Mouse (Mus musculus) megakaryocyte, embryonic 14.5 days (primary cell): Measurements from ENCODE around the gene Faap100. TPM values are rescaled to one million over a fixed set of nuclear protein-coding genes. Genes with fewer than 3 reads are reported as not detected.
A peak's percentile ranks its signal among the peaks of the same experiment; 100 is the strongest.
"Not testable (repeated sequence)": the region's sequence is repeated elsewhere in the genome, so short reads cannot be mapped to it uniquely, and the experiment has no call there.

Source experiments
- H3K27me3 ChIP-seq: replicated peaks from 2 replicates; pipeline ENCODE3; 2012; ENCODE audit warnings: inconsistent platforms
- H3K36me3 ChIP-seq: replicated peaks from 2 replicates; pipeline ENCODE3; 2012; ENCODE audit warnings: low read length, inconsistent platforms, mixed read lengths
- H3K4me1 ChIP-seq: 2 replicates; pipeline ENCODE4 v1.6.1; 2012; ENCODE audit warnings: inconsistent platforms
- H3K4me3 ChIP-seq: replicated peaks from 2 replicates; pipeline ENCODE3; 2012; ENCODE audit warnings: moderate library complexity, mild to moderate bottlenecking, inconsistent platforms
- H3K9me3 ChIP-seq: 2 replicates; pipeline ENCODE4 v1.6.1; 2012; ENCODE audit warnings: inconsistent platforms
- FLI1 ChIP-seq: IDR thresholded peaks from 2 replicates; pipeline ENCODE4 v1.6.1; 2012; ENCODE audit warnings: low read length, inconsistent platforms, mixed read lengths
- GATA1 ChIP-seq: IDR thresholded peaks from 3 replicates; pipeline ENCODE4 v1.6.1; 2012; ENCODE audit warnings: mixed read lengths, low read length, inconsistent platforms, borderline replicate concordance
- polyA plus RNA-seq: library from polyadenylated mRNA; stranded (reverse); fragments of >175 nt; gene quantifications from 2 replicates; pipeline ENCODE4 v1.2.3, GENCODE M21; 2012; ENCODE audit warnings: low replicate concordance; ENCODE audit not compliant: insufficient read depth

The Faap100 gene
- polyA plus RNA-seq, 1 experiment: 19.3 TPM

GRCm38 (mm10) chr11:120360062-120360461 is 18.5 kb downstream of the Faap100 start:
- Histone ChIP-seq H3K36me3 (no peaks in the 10 kb centered on the region), H3K9me3 (no peaks in the 10 kb centered on the region), H3K4me3 (no peak overlapping the region), H3K27me3 (peaks cover 41% of the 10 kb centered on the region), H3K4me1 (peaks cover 80% of the 10 kb centered on the region)
- TF ChIP-seq FLI1 (no peak), GATA1 (no peak)

- no peak for TF ChIP-seq GATA1
- no peak for TF ChIP-seq FLI1
- H3K9me3 ChIP-seq: no peaks in the 10 kb centered on the region
These were observed 19.2 kb downstream of the Faap100 start for GRCm38 (mm10) chr11:120359391-120359790.

GRCm38 (mm10) chr11:120357791-120358401 is 20.7 kb downstream of the Faap100 start:
- H3K27me3 ChIP-seq: peaks cover 29% of the 10 kb centered on the region
- H3K9me3 ChIP-seq: no peaks in the 10 kb centered on the region
- H3K36me3 ChIP-seq: no peaks in the 10 kb centered on the region
- H3K4me1 ChIP-seq: peaks cover 93% of the 10 kb centered on the region
- H3K4me3 ChIP-seq: peak overlapping the region; percentile 38
- TF ChIP-seq GATA1 (no peak), FLI1 (no peak)

More at GRCm38 (mm10) chr11:120359391-120359790, 19.2 kb downstream of the Faap100 start:
- Histone ChIP-seq H3K4me3 (no peak overlapping the region), H3K27me3 (peaks cover 36% of the 10 kb centered on the region), H3K4me1 (peaks cover 83% of the 10 kb centered on the region), H3K36me3 (no peaks in the 10 kb centered on the region)

GRCm38 (mm10) chr11:120356900-120357299 is 21.7 kb downstream of the Faap100 start:
- H3K9me3 ChIP-seq: no peaks in the 10 kb centered on the region
- no peak for TF ChIP-seq FLI1
- no peak for TF ChIP-seq GATA1
- H3K4me1 ChIP-seq: peaks cover 96% of the 10 kb centered on the region
- H3K4me3 ChIP-seq: no peak overlapping the region
- H3K36me3 ChIP-seq: peaks cover 1% of the 10 kb centered on the region
- peaks cover 21% of the 10 kb centered on the region for H3K27me3 ChIP-seq

- no peak for TF ChIP-seq FLI1
- no peak for TF ChIP-seq GATA1
- peaks cover 99% of the 10 kb centered on the region for H3K4me1 ChIP-seq
- H3K9me3 ChIP-seq: no peaks in the 10 kb centered on the region
- peaks cover 16% of the 10 kb centered on the region for H3K27me3 ChIP-seq
- H3K36me3 ChIP-seq: peaks cover 6% of the 10 kb centered on the region
- peak overlapping the region; percentile 53 for H3K4me3 ChIP-seq
These were observed 22.2 kb downstream of the Faap100 start for GRCm38 (mm10) chr11:120356319-120356840.

- TF ChIP-seq FLI1 (no peak), GATA1 (no peak)
- Histone ChIP-seq H3K9me3 (no peaks in the 10 kb centered on the region), H3K4me3 (peak overlapping the region; percentile 76), H3K27me3 (peaks cover 7% of the 10 kb centered on the region), H3K36me3 (peaks cover 14% of the 10 kb centered on the region), H3K4me1 (peaks cover 99% of the 10 kb centered on the region)
These were observed 23.1 kb downstream of the Faap100 start for GRCm38 (mm10) chr11:120355277-120356039.

GRCm38 (mm10) chr11:120354304-120355276 is 24.0 kb downstream of the Faap100 start:
- peak overlapping the region; percentile 76 for H3K4me3 ChIP-seq
- no peaks in the 10 kb centered on the region for H3K9me3 ChIP-seq
- no peak for TF ChIP-seq FLI1
- no peak for TF ChIP-seq GATA1
- H3K36me3 ChIP-seq: peaks cover 14% of the 10 kb centered on the region
- peaks cover 4% of the 10 kb centered on the region for H3K27me3 ChIP-seq
- peaks cover 97% of the 10 kb centered on the region for H3K4me1 ChIP-seq

GRCm38 (mm10) chr11:120353500-120354303 is 24.9 kb downstream of the Faap100 start:
- Histone ChIP-seq H3K4me3 (peak overlapping the region; percentile 90), H3K27me3 (no peaks in the 10 kb centered on the region), H3K4me1 (peaks cover 92% of the 10 kb centered on the region), H3K36me3 (peaks cover 14% of the 10 kb centered on the region), H3K9me3 (no peaks in the 10 kb centered on the region)
- TF ChIP-seq GATA1 (no peak), FLI1 (no peak)

- Histone ChIP-seq H3K36me3 (peaks cover 19% of the 10 kb centered on the region), H3K4me3 (peak overlapping the region; percentile 90), H3K9me3 (no peaks in the 10 kb centered on the region), H3K4me1 (peaks cover 82% of the 10 kb centered on the region), H3K27me3 (no peaks in the 10 kb centered on the region)
- TF ChIP-seq GATA1 (no peak), FLI1 (no peak)
These were observed 25.8 kb downstream of the Faap100 start for GRCm38 (mm10) chr11:120352571-120353290.

GRCm38 (mm10) chr11:120352093-120352350 is 26.5 kb downstream of the Faap100 start:
- Histone ChIP-seq H3K36me3 (peaks cover 25% of the 10 kb centered on the region), H3K4me1 (peaks cover 75% of the 10 kb centered on the region)
- not testable (repeated sequence) for H3K9me3 ChIP-seq, H3K27me3 ChIP-seq, H3K4me3 ChIP-seq
